Mouse (Mus musculus): ENCODE measurements around the gene Spata5. TPM values are rescaled to one million over a fixed set of nuclear protein-coding genes. Genes with fewer than 3 reads are reported as not detected.
A peak's percentile ranks its signal among the peaks of the same experiment; 100 is the strongest.

The Spata5 gene
- polyA plus RNA-seq, 1 experiment from 2014 or later: 44.8 TPM

GRCm38 (mm10) chr3:37616586-37617547, 197.2 kb downstream of the Spata5 start:
- H3K36me3 ChIP-seq (replicated peaks): no peaks in the 10 kb centered on the region
- H3K27ac ChIP-seq: no peak overlapping the region
- 24% methylated on average over 21 of the region's 21 CpGs for WGBS
- no peak overlapping the region for H3K9ac ChIP-seq
- no peaks in the 10 kb centered on the region for H3K9me3 ChIP-seq
- no peak overlapping the region for H3K4me3 ChIP-seq (replicated peaks)
- peaks cover 23% of the 10 kb centered on the region for H3K27me3 ChIP-seq
- no peak for ATAC-seq (ENCODE audit: low FRiP score)
- H3K4me2 ChIP-seq: peak overlapping the region; percentile 19
- H3K4me1 ChIP-seq: peaks cover 5% of the 10 kb centered on the region

Other genes with a start within 250 kb of the Spata5 start
- not detected in 2 replicates for gene Il21, start 187.3 kb upstream of the Spata5 start, polyA plus RNA-seq (2016; fragmentation: Nextera tagmentation; extraction: Ambion mirVana)
- gene Bbs12, start 107.3 kb upstream of the Spata5 start, polyA plus RNA-seq (2016; fragmentation: Nextera tagmentation; extraction: Ambion mirVana): 7.1 and 8.0 TPM in 2 replicates
- 2.1 and 2.9 TPM in 2 replicates for gene Cetn4, start 107.2 kb upstream of the Spata5 start, polyA plus RNA-seq (2016; fragmentation: Nextera tagmentation; extraction: Ambion mirVana)
- gene Fgf2, start 71.5 kb upstream of the Spata5 start, polyA plus RNA-seq (2016; fragmentation: Nextera tagmentation; extraction: Ambion mirVana): 0.65 and 0.66 TPM in 2 replicates
- 3.2 and 3.3 TPM in 2 replicates for gene Nudt6, start 315 bp downstream of the Spata5 start, polyA plus RNA-seq (2016; fragmentation: Nextera tagmentation; extraction: Ambion mirVana)
- 13.5 and 13.7 TPM in 2 replicates for gene Spry1, start 220.1 kb downstream of the Spata5 start, polyA plus RNA-seq (2016; fragmentation: Nextera tagmentation; extraction: Ambion mirVana)

All from forebrain, embryonic 12.5 days (tissue).